Mouse (Mus musculus) limb, embryonic 13.5 days (tissue): ENCODE measurements around the gene Gas2l2. TPM values are rescaled to one million over a fixed set of nuclear protein-coding genes. Genes with fewer than 3 reads are reported as not detected.

Experiments used
- ATAC-seq: fragments of 200-750 bp; cut with Nextera tagmentation; 2 replicates; pipeline ENCODE4 v1.8.0; 2017; ENCODE audit warnings: low read depth, moderate number of reproducible peaks, moderate TSS enrichment; ENCODE audit not compliant: low FRiP score
- H3K27ac ChIP-seq: fragments of 300-500 bp; sonication (generic); 2 replicates; pipeline ENCODE4 v1.5.1; 2015; ENCODE audit warnings: inconsistent platforms, mild to moderate bottlenecking, moderate library complexity
- H3K27me3 ChIP-seq: fragments of 300-500 bp; sonication (generic); 2 replicates; pipeline ENCODE4 v1.6.1; 2015; ENCODE audit warnings: mild to moderate bottlenecking, inconsistent platforms
- H3K36me3 ChIP-seq: fragments of 300-500 bp; sonication (generic); 2 replicates; pipeline ENCODE4 v1.6.1; 2015; ENCODE audit warnings: inconsistent platforms, mild to moderate bottlenecking, moderate library complexity
- H3K4me1 ChIP-seq: fragments of 300-500 bp; sonication (generic); 2 replicates; pipeline ENCODE4 v1.6.1; 2015; ENCODE audit warnings: inconsistent platforms
- H3K4me2 ChIP-seq: fragments of 300-500 bp; sonication (generic); replicated peaks from 2 replicates; pipeline ENCODE4 v1.6.1; 2015; ENCODE audit warnings: inconsistent platforms, mild to moderate bottlenecking, moderate library complexity
- H3K4me3 ChIP-seq: fragments of 300-500 bp; sonication (generic); 2 replicates; pipeline ENCODE4 v1.5.1; 2015; ENCODE audit warnings: moderate library complexity, mild to moderate bottlenecking, inconsistent platforms
- H3K9ac ChIP-seq: fragments of 300-500 bp; sonication (generic); 2 replicates; pipeline ENCODE4 v1.6.1; 2015; ENCODE audit warnings: mild to moderate bottlenecking, inconsistent platforms
- H3K9me3 ChIP-seq: fragments of 300-500 bp; sonication (generic); 2 replicates; pipeline ENCODE4 v1.6.1; 2016; ENCODE audit warnings: inconsistent platforms
- WGBS: fragments of 180-500 bp; shearing (Covaris S2); methylation state at CpG from one replicate; pipeline ENCODE4 v1.1.7; 2015; 5-methylcytosine and 5-hydroxymethylcytosine counted together
- polyA plus RNA-seq: library from polyadenylated mRNA; unstranded; fragments of >200 nt; fragmentation: Nextera tagmentation; extraction: Ambion mirVana; gene quantifications from 2 replicates; pipeline ENCODE4 v1.2.1, GENCODE M21; 2015

Gene Gas2l2
- polyA plus RNA-seq, 1 experiment from 2014 or later = not detected

- Histone ChIP-seq H3K4me3 (0 out of 2 replicates have a peak overlapping the region, but pooled peaks have one; percentile 55), H3K4me2 (peak overlapping the region; percentile 89), H3K4me1 (peaks cover 12% of the 10 kb centered on the region; the same call in 1 of the 2 replicates), H3K36me3 (no peaks in the 10 kb centered on the region), H3K27ac (no peak overlapping the region), H3K9me3 (no peaks in the 10 kb centered on the region), H3K9ac (no peak overlapping the region), H3K27me3 (peaks cover 56% of the 10 kb centered on the region)
- no peak for ATAC-seq
- 55% methylated on average over 7 of the region's 7 CpGs for WGBS
Observed at GRCm38 (mm10) chr11:83441235-83441634, 12.0 kb upstream of the Gas2l2 start.

- ATAC-seq = peak; percentile 94
- Histone ChIP-seq H3K27ac (no peak overlapping the region), H3K4me3 (peak overlapping the region; percentile 55)
Observed at GRCm38 (mm10) chr11:83440081-83441064, 11.1 kb upstream of the Gas2l2 start.

GRCm38 (mm10) chr11:83439426-83440060, 10.3 kb upstream of the Gas2l2 start:
- H3K36me3 ChIP-seq = no peaks in the 10 kb centered on the region
- H3K9me3 ChIP-seq = no peaks in the 10 kb centered on the region
- no peak for ATAC-seq
- peaks cover 12% of the 10 kb centered on the region; the same call in 1 of the 2 replicates for H3K4me1 ChIP-seq
- no peak overlapping the region for H3K27ac ChIP-seq
- H3K9ac ChIP-seq = no peak overlapping the region; the same call in 1 of the 2 replicates
- peak overlapping the region; percentile 55 for H3K4me3 ChIP-seq
- peak overlapping the region; percentile 89 for H3K4me2 ChIP-seq
- H3K27me3 ChIP-seq = peaks cover 47% of the 10 kb centered on the region
- WGBS = 31% methylated on average over 11 of the region's 11 CpGs

More at GRCm38 (mm10) chr11:83440081-83441064, 11.1 kb upstream of the Gas2l2 start:
- Histone ChIP-seq H3K27me3 (peaks cover 53% of the 10 kb centered on the region), H3K9me3 (no peaks in the 10 kb centered on the region), H3K36me3 (no peaks in the 10 kb centered on the region), H3K4me2 (peak overlapping the region; percentile 89), H3K4me1 (peaks cover 12% of the 10 kb centered on the region; the same call in 1 of the 2 replicates), H3K9ac (peak overlapping the region; percentile 61)
- WGBS = under 1% methylated on average over 60 of the region's 75 CpGs

DNA sequence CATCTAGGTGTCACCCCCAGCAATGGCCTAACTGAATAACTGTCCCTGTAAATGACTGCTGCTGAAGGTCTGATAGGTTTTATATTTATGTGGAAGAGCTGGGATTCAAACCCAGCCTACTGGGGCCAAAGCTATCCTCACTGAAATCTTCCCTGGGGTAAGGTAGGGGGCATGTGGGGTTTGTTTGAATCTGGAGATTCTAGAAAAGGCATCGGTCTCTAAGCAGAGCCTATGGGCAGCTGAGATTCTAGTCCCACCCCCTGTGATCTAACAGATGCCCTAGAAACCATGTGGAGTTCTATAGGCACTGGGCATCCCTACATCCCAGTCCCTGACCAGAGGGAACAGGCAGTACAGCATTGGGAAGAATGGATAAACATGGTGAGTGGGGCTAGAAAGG, 8.1 kb upstream of the Gas2l2 start, which contains the start of gene 1700020L24Rik:
Gene 1700020L24Rik, plus strand, starts transcription at position 301 of the 400 bp plus-strand sequence.
- H3K9me3 ChIP-seq = no peaks in the 10 kb centered on the region
- H3K4me2 ChIP-seq = no peak within 1 kb of the TSS
- H3K27me3 ChIP-seq = peaks cover 25% of the 10 kb centered on the region
- 88% methylated on average over 1 of the region's 1 CpGs for WGBS
- H3K36me3 ChIP-seq = no peaks in the 10 kb centered on the region
- H3K4me1 ChIP-seq = 0 out of 2 replicates have a peak, but pooled peaks cover 4% of the 10 kb centered on the region
- no peak within 1 kb of the TSS for H3K4me3 ChIP-seq
- ATAC-seq = no peak
- no peak within 1 kb of the TSS for H3K9ac ChIP-seq
- no peak within 1 kb of the TSS for H3K27ac ChIP-seq

DNA sequence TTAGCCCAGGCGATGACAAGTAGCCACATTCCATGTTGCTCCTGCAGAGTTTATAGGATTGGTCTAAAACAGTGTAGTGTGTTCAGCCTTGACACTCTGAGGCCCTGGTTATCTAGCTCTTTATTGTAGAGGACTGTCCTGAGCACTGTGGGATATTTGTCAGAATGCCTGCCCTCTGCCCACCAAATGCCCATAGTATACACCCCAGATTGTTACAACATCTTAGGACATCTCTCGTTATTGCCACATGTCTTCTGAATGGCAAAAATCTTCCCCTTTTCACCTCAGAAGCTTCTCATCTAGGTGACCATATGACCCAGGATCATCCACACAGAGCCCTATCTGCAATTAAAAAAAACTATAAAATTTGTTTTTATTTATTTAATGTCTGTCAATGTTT, 3.3 kb upstream of the Gas2l2 start:
- Histone ChIP-seq H3K36me3 (no peaks in the 10 kb centered on the region), H3K9me3 (no peaks in the 10 kb centered on the region), H3K4me1 (0 out of 2 replicates have a peak, but pooled peaks cover 5% of the 10 kb centered on the region), H3K9ac (no peak overlapping the region), H3K27ac (no peak overlapping the region), H3K4me2 (no peak overlapping the region), H3K27me3 (peaks cover 43% of the 10 kb centered on the region), H3K4me3 (no peak overlapping the region)
- 72% methylated on average over 2 of the region's 2 CpGs for WGBS
- ATAC-seq = no peak

GRCm38 (mm10) chr11:83426964-83427363, 2.3 kb downstream of the Gas2l2 start:
- H3K36me3 ChIP-seq = no peaks in the 10 kb centered on the region
- no peak for ATAC-seq
- H3K4me3 ChIP-seq = peak overlapping the region; percentile 14; the same call in 1 of the 2 replicates
- H3K9ac ChIP-seq = no peak overlapping the region
- H3K27me3 ChIP-seq = peaks cover 61% of the 10 kb centered on the region
- H3K4me1 ChIP-seq = 0 out of 2 replicates have a peak, but pooled peaks cover 5% of the 10 kb centered on the region
- 36% methylated on average over 17 of the region's 17 CpGs for WGBS
- H3K9me3 ChIP-seq = no peaks in the 10 kb centered on the region
- peak overlapping the region; percentile 38 for H3K4me2 ChIP-seq
- no peak overlapping the region for H3K27ac ChIP-seq

DNA sequence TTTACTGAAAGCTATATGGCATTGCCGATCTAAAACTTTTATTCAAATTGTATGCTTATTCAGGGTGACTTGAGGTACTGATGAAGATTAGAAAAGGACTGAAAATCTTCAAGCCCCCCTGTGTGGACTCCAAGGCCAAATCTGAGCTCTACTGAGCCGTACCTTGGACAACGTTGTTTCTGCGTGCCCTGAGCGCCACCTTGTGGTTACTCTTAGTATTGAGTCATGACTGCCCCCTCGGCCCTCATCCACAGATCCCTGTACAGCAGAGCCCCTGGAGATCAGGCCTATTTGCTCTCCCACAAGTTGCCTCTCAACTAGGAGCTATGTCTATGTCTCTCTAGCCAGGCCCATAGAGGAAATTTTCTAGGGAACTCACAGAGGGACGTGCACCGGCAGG, 4.6 kb downstream of the Gas2l2 start:
- H3K27me3 ChIP-seq = peaks cover 69% of the 10 kb centered on the region
- H3K9me3 ChIP-seq = no peaks in the 10 kb centered on the region
- ATAC-seq = no peak
- no peaks in the 10 kb centered on the region for H3K36me3 ChIP-seq
- H3K4me3 ChIP-seq = no peak overlapping the region
- H3K4me2 ChIP-seq = no peak overlapping the region
- 0 out of 2 replicates have a peak, but pooled peaks cover 4% of the 10 kb centered on the region for H3K4me1 ChIP-seq
- no peak overlapping the region for H3K27ac ChIP-seq
- no peak overlapping the region for H3K9ac ChIP-seq
- 8% methylated on average over 8 of the region's 8 CpGs for WGBS

GRCm38 (mm10) chr11:83421305-83421704, 8.0 kb downstream of the Gas2l2 start:
- Histone ChIP-seq H3K4me1 (peaks cover 5% of the 10 kb centered on the region), H3K9ac (no peak overlapping the region), H3K36me3 (no peaks in the 10 kb centered on the region), H3K27me3 (peaks cover 60% of the 10 kb centered on the region), H3K9me3 (no peaks in the 10 kb centered on the region), H3K4me2 (no peak overlapping the region), H3K27ac (no peak overlapping the region), H3K4me3 (no peak overlapping the region)
- ATAC-seq = no peak
- under 1% methylated on average over 9 of the region's 9 CpGs for WGBS

GRCm38 (mm10) chr11:83420338-83420737, 8.9 kb downstream of the Gas2l2 start:
- no peak overlapping the region for H3K4me3 ChIP-seq
- no peak overlapping the region for H3K27ac ChIP-seq
- H3K9ac ChIP-seq = no peak overlapping the region
- ATAC-seq = no peak
- H3K36me3 ChIP-seq = no peaks in the 10 kb centered on the region
- no peaks in the 10 kb centered on the region for H3K9me3 ChIP-seq
- 42% methylated on average over 4 of the region's 4 CpGs for WGBS
- H3K27me3 ChIP-seq = peaks cover 51% of the 10 kb centered on the region
- peaks cover 5% of the 10 kb centered on the region for H3K4me1 ChIP-seq
- no peak overlapping the region for H3K4me2 ChIP-seq

DNA sequence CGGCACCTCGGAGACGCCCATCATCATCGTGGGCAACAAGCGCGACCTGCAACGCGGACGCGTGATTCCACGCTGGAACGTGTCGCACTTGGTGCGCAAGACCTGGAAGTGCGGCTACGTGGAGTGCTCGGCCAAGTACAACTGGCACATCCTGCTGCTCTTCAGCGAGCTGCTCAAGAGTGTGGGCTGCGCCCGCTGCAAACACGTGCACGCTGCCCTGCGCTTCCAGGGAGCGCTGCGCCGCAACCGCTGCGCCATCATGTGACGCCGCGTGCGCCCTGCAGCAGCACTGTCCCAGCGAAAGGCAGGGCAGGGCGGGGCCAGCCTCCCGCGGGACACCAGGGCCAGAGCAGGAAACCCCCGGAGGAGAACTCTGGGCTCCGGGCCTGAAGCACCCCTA, 10.7 kb downstream of the Gas2l2 start:
- Histone ChIP-seq H3K36me3 (no peaks in the 10 kb centered on the region), H3K27me3 (peaks cover 50% of the 10 kb centered on the region), H3K27ac (no peak overlapping the region), H3K4me1 (peaks cover 5% of the 10 kb centered on the region), H3K4me3 (0 out of 2 replicates have a peak overlapping the region, but pooled peaks have one; percentile 7), H3K9me3 (no peaks in the 10 kb centered on the region), H3K4me2 (no peak overlapping the region; the same call in 1 of the 2 replicates), H3K9ac (no peak overlapping the region)
- 6% methylated on average over 38 of the region's 38 CpGs for WGBS
- ATAC-seq = no peak

DNA sequence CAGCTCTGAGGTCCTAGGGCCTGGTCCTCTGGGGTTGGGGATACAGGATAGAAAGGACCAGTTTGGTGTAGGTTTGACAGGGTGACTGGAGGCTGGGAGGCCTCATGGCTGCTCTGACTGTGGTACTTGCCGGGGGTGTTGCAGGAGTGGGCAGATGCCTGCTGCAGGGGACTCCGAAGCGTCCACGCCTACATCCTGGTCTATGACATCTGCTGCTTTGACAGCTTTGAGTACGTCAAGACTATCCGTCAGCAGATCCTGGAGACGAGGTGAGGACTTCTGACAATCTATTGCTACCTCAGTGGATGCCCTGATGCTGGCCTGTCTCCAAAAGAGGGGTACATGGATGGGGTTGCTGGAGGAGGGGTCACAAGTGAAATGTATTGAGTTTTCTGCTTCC, 11.5 kb downstream of the Gas2l2 start:
- Histone ChIP-seq H3K27me3 (peaks cover 57% of the 10 kb centered on the region), H3K9ac (no peak overlapping the region), H3K4me2 (no peak overlapping the region), H3K4me1 (peaks cover 5% of the 10 kb centered on the region), H3K9me3 (no peaks in the 10 kb centered on the region), H3K36me3 (no peaks in the 10 kb centered on the region), H3K4me3 (no peak overlapping the region), H3K27ac (no peak overlapping the region)
- ATAC-seq = no peak
- 73% methylated on average over 7 of the region's 7 CpGs for WGBS

- no peak overlapping the region for H3K4me3 ChIP-seq
- 6% methylated on average over 5 of the region's 5 CpGs for WGBS
- H3K4me2 ChIP-seq = no peak overlapping the region
- H3K27me3 ChIP-seq = peaks cover 61% of the 10 kb centered on the region
- H3K9me3 ChIP-seq = no peaks in the 10 kb centered on the region
- no peak for ATAC-seq
- H3K9ac ChIP-seq = no peak overlapping the region
- no peaks in the 10 kb centered on the region for H3K36me3 ChIP-seq
- no peak overlapping the region for H3K27ac ChIP-seq
- peaks cover 5% of the 10 kb centered on the region for H3K4me1 ChIP-seq
Observed at GRCm38 (mm10) chr11:83417080-83417479, 12.2 kb downstream of the Gas2l2 start.
